ENCODE assay signal across 10 mouse cellular contexts in genomic region chr8:34472846-34473245, GRCm38 (mm10).
DNase-seq lines count a peak whose midpoint lies in the region; ATAC-seq lines count a peak whose summit lies in the region.
"Had no signal": no experiment of that assay in that cellular context is flagged by ENCODE, and none has a peak within 500 bp of the region (broad histone marks: within the 10 kb centered on the region; RNA-seq: fewer than 3 reads in every experiment).

No protein-coding gene starts in this region.

- no peaks in the 10 kb centered on the region for H3K9me3 ChIP-seq in heart, embryonic 14.5 days (ENCODE audit: control insufficient read depth, low read length)
- no peaks in the 10 kb centered on the region for H3K9me3 ChIP-seq in forebrain, embryonic 16.5 days (ENCODE audit: control insufficient read depth, low read length)
- H3K9me3 ChIP-seq in stomach, embryonic 16.5 days (replicated peaks; ENCODE audit: control insufficient read depth, low read length): no peaks in the 10 kb centered on the region
- H3K9me3 ChIP-seq: liver, embryonic 12.5 days had no signal

- H3K4me2 ChIP-seq in heart, embryonic 14.5 days (ENCODE audit: low read length): peak overlapping the region; percentile 38
- no peak overlapping the region for H3K4me2 ChIP-seq in forebrain, embryonic 16.5 days (ENCODE audit: low read length)
- H3K4me2 ChIP-seq in stomach, embryonic 16.5 days (ENCODE audit: low read depth, low read length): no peak overlapping the region
- H3K4me2 ChIP-seq: liver, embryonic 12.5 days had no signal

- H3K27ac ChIP-seq in heart, embryonic 14.5 days (replicated peaks in 1 of 2; ENCODE audit: control insufficient read depth in 1 of 2, insufficient read depth in 1 of 2, low read depth in 2 of 2, low read length in 2 of 2): peak overlapping the region; percentile 35 to 71
- peak overlapping the region; percentile 17; the same call in 1 of the 2 replicates for H3K27ac ChIP-seq in forebrain, embryonic 16.5 days (ENCODE audit: low read length)
- no peak overlapping the region for H3K27ac ChIP-seq in stomach, embryonic 16.5 days (ENCODE audit: low read length)
- H3K27ac ChIP-seq: liver, embryonic 12.5 days had no signal

- DNase-seq in heart, adult 18-20 months: no peak
- DNase-seq in retina, adult 2 months (ENCODE audit: low read depth, low spot score): peak; percentile 16
- no peak for DNase-seq in retina, embryonic 14.5 days (ENCODE audit: low spot score)
- DNase-seq in cerebellum, adult 9-10 months: no peak
- DNase-seq in frontal cortex, adult 2 months (ENCODE audit: extremely low spot score in 1 of 2, low spot score in 1 of 2): no peak
- DNase-seq: kidney, adult 8-10 months had no signal

- H3K9ac ChIP-seq in heart, embryonic 14.5 days (ENCODE audit: low read length): no peak overlapping the region
- H3K9ac ChIP-seq in forebrain, embryonic 16.5 days (replicated peaks; ENCODE audit: low read depth, low read length): no peak overlapping the region
- H3K9ac ChIP-seq in stomach, embryonic 16.5 days (ENCODE audit: low read length): no peak overlapping the region
- H3K9ac ChIP-seq: liver, embryonic 12.5 days had no signal

- ATAC-seq in heart, embryonic 14.5 days (ENCODE audit: insufficient number of reproducible peaks, insufficient read depth, low FRiP score, low read depth): no peak
- peak; percentile 79 for ATAC-seq in forebrain, embryonic 16.5 days
- ATAC-seq in stomach, embryonic 16.5 days (ENCODE audit: insufficient read depth, low FRiP score): peak; percentile 53; the same call in 1 of the 2 replicates
- ATAC-seq: liver, embryonic 12.5 days had no signal

- peaks cover 38 to 39% of the 10 kb centered on the region in 2 experiments for H3K4me1 ChIP-seq in heart, embryonic 14.5 days (ENCODE audit: control insufficient read depth in 2 of 2, insufficient read depth in 2 of 2, low read length in 2 of 2)
- H3K4me1 ChIP-seq in forebrain, embryonic 16.5 days (replicated peaks; ENCODE audit: control insufficient read depth, insufficient read depth, low read length): peaks cover 8% of the 10 kb centered on the region; the same call in 1 of the 2 replicates
- peaks cover 17% of the 10 kb centered on the region; the same call in 1 of the 2 replicates for H3K4me1 ChIP-seq in stomach, embryonic 16.5 days (ENCODE audit: control insufficient read depth, insufficient read depth, low read length)

- no peak overlapping the region for H3K4me3 ChIP-seq in heart, embryonic 14.5 days (ENCODE audit: control insufficient read depth in 1 of 2, insufficient read depth in 1 of 2, low read depth in 1 of 2, low read length in 2 of 2)
- no peak overlapping the region for H3K4me3 ChIP-seq in forebrain, embryonic 16.5 days (replicated peaks; ENCODE audit: low read length)
- no peak overlapping the region for H3K4me3 ChIP-seq in stomach, embryonic 16.5 days (replicated peaks; ENCODE audit: low read length)
- H3K4me3 ChIP-seq: liver, embryonic 12.5 days had no signal

- H3K27me3 ChIP-seq in heart, embryonic 14.5 days (ENCODE audit: control insufficient read depth, insufficient read depth, low read length): no peaks in the 10 kb centered on the region
- H3K27me3 ChIP-seq in forebrain, embryonic 16.5 days (replicated peaks; ENCODE audit: control insufficient read depth, insufficient read depth, low read length): no peaks in the 10 kb centered on the region
- H3K27me3 ChIP-seq in stomach, embryonic 16.5 days (ENCODE audit: control insufficient read depth, insufficient read depth, low read length): no peaks in the 10 kb centered on the region
- H3K27me3 ChIP-seq: liver, embryonic 12.5 days had no signal

- H3K36me3 ChIP-seq in heart, embryonic 14.5 days (ENCODE audit: control insufficient read depth, insufficient read depth, low read length): no peaks in the 10 kb centered on the region
- no peaks in the 10 kb centered on the region for H3K36me3 ChIP-seq in forebrain, embryonic 16.5 days (ENCODE audit: control insufficient read depth, insufficient read depth)
- H3K36me3 ChIP-seq in stomach, embryonic 16.5 days (ENCODE audit: control insufficient read depth, insufficient read depth, low read length): no peaks in the 10 kb centered on the region
- H3K36me3 ChIP-seq: liver, embryonic 12.5 days had no signal

- WGBS in heart, embryonic 14.5 days: 9% methylated on average over 6 of the region's 6 CpGs
- 16% methylated on average over 6 of the region's 6 CpGs for WGBS in forebrain, embryonic 16.5 days
- WGBS in stomach, embryonic 16.5 days: 19% methylated on average over 6 of the region's 6 CpGs
